Comparison of ENCODE assay signal across 8 mouse cellular contexts in the genomic region with DNA sequence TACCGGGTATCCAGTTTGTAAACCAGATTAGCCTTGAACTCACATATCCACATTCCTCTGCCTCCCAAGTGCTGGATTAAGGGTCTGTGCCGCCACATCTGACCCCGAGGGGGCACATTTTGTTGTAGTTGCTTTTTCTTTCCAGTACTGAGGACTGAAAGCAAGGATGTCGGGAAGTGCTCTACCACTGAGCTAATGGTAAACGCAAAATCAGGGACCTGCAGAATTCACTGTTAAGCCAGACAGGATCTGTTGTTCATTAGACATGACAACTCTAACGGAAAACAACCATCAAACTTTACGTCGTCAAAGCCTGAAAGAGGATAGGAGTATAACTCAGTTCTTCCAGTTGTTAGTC. TPM values are rescaled to one million over a fixed set of nuclear protein-coding genes. Genes with fewer than 3 reads are reported as not detected.
A peak's percentile ranks its signal among the peaks of the same experiment; 100 is the strongest.
DNase-seq lines count a peak whose midpoint lies in the region; ATAC-seq and TF ChIP-seq lines count a peak whose summit lies in the region.

No protein-coding gene starts in this region.

- TF ChIP-seq CTCF in layer of hippocampus, adult 2 months (conservative IDR thresholded peaks at IDR 0.05): no peak; the same call in none of the 2 replicates

- peak overlapping the region; percentile 94 for H3K27ac ChIP-seq in layer of hippocampus, adult 2 months
- H3K27ac ChIP-seq in macrophage: peak overlapping the region; percentile 75

- WGBS in macrophage (ENCODE audit: missing documents): 2% methylated on average over 8 of the region's 8 CpGs

- peaks cover 19% of the 10 kb centered on the region for H3K36me3 ChIP-seq in macrophage (ENCODE audit: inconsistent target)

- H3K4me3 ChIP-seq in layer of hippocampus, adult 2 months: peak overlapping the region; percentile 86
- peak overlapping the region; percentile 49 for H3K4me3 ChIP-seq in macrophage (ENCODE audit: inconsistent target)

- intact Hi-C loops in left cerebral cortex, postnatal 25 days (cut with DNase I): no loop called here

- peaks cover 44% of the 10 kb centered on the region for H3K79me2 ChIP-seq in macrophage (ENCODE audit: inconsistent target)

- no peak for DNase-seq in layer of hippocampus, adult 2 months (ENCODE audit: low spot score in 2 of 2)
- no peak for DNase-seq in layer of hippocampus, adult 8-10 months (ENCODE audit: low spot score in 2 of 2)
- DNase-seq in ovary, postnatal 14 days (ENCODE audit: low spot score): no peak
- DNase-seq in left cerebral cortex, postnatal 25 days (ENCODE audit: low spot score in 2 of 2): no peak
- DNase-seq in layer of hippocampus, postnatal 36 days: no peak

- peak; percentile 37 for ATAC-seq in common myeloid progenitor, adult 5-6 weeks (replicated peaks; ENCODE audit: low read depth, poor library complexity, severe bottlenecking)
- peak; percentile 8 to 18; a peak in 3 of 4 replicates for ATAC-seq in hematopoietic stem cell, adult 5-6 weeks (replicated peaks in 1 of 2; ENCODE audit: insufficient read depth in 1 of 2, low FRiP score in 2 of 2, low TSS enrichment in 1 of 2, low read depth in 1 of 2, poor library complexity in 2 of 2, severe bottlenecking in 2 of 2)

RNA-seq across cellular contexts. Expression of a gene that starts 0.4 kb away (rescaled TPM):
- 100 to 1,000 TPM; 114 to 129 TPM for total RNA-seq in layer of hippocampus, adult 2 months (2021)
- 100 to 1,000 TPM; 115 to 131 (median 120) TPM for total RNA-seq in layer of hippocampus, adult 8-10 months (2022)
- 139 and 181 TPM in 2 replicates for total RNA-seq in common myeloid progenitor, adult 5-6 weeks (2017)
- 138 and 140 TPM in 2 replicates for total RNA-seq in hematopoietic stem cell, adult 5-6 weeks (2017)
- 100 to 1,000 TPM in 21 of 26 experiments, 10 to 100 TPM in 5; 54.6 to 183 (median 126) TPM for total RNA-seq in macrophage (2018; cell fraction: chromatin; rRNA removed)
- total RNA-seq in macrophage (2018; cell fraction: cytosol; rRNA removed): 100 to 1,000 TPM in 9 of 26 experiments, 10 to 100 TPM in 17; 79.1 to 113 (median 93.9) TPM
- total RNA-seq in macrophage (2018; cell fraction: nucleus; rRNA removed): 100 to 1,000 TPM in 12 of 26 experiments, 10 to 100 TPM in 14; 51.8 to 170 (median 97.6) TPM
- polyA plus RNA-seq in macrophage (2018): 83.8 to 94.4 TPM (median 87.4 TPM) in 3 replicates
- total RNA-seq in left cerebral cortex, postnatal 25 days (2021): 100 to 1,000 TPM; 114 to 123 TPM
- total RNA-seq in layer of hippocampus, postnatal 36 days (2021): 100 to 1,000 TPM; 120 to 137 TPM

RNA-seq across cellular contexts. Expression of a gene that starts 39.1 kb away (rescaled TPM):
- 100 to 1,000 TPM; 184 to 200 TPM for total RNA-seq in layer of hippocampus, adult 2 months (2021)
- total RNA-seq in layer of hippocampus, adult 8-10 months (2022): 100 to 1,000 TPM; 162 to 176 (median 166) TPM
- total RNA-seq in common myeloid progenitor, adult 5-6 weeks (2017): not detected in 2 replicates
- total RNA-seq in hematopoietic stem cell, adult 5-6 weeks (2017): not detected in 2 replicates
- total RNA-seq in macrophage (2018; cell fraction: chromatin; rRNA removed): not detected
- not detected for total RNA-seq in macrophage (2018; cell fraction: cytosol; rRNA removed)
- total RNA-seq in macrophage (2018; cell fraction: nucleus; rRNA removed): not detected
- polyA plus RNA-seq in macrophage (2018): not detected in 3 replicates
- 100 to 1,000 TPM; 274 to 275 TPM for total RNA-seq in left cerebral cortex, postnatal 25 days (2021)
- total RNA-seq in layer of hippocampus, postnatal 36 days (2021): 100 to 1,000 TPM; 195 to 200 TPM

RNA-seq across cellular contexts. Expression of a gene that starts 58.0 kb away (rescaled TPM):
- 10 to 100 TPM; 38.1 to 39.5 TPM for total RNA-seq in layer of hippocampus, adult 2 months (2021)
- total RNA-seq in layer of hippocampus, adult 8-10 months (2022): 10 to 100 TPM; 32.5 to 45.7 (median 34.0) TPM
- 26.1 and 35.8 TPM in 2 replicates for total RNA-seq in common myeloid progenitor, adult 5-6 weeks (2017)
- 25.1 and 37.2 TPM in 2 replicates for total RNA-seq in hematopoietic stem cell, adult 5-6 weeks (2017)
- total RNA-seq in macrophage (2018; cell fraction: chromatin; rRNA removed): 10 to 100 TPM in 14 of 26 experiments, 1 to 10 TPM in 11, under 1 TPM in 1; 0.82 to 24.8 (median 12.2) TPM
- 10 to 100 TPM in 22 of 26 experiments, 1 to 10 TPM in 4; 5.5 to 18.9 (median 14.1) TPM for total RNA-seq in macrophage (2018; cell fraction: cytosol; rRNA removed)
- total RNA-seq in macrophage (2018; cell fraction: nucleus; rRNA removed): 10 to 100 TPM in 17 of 26 experiments, 1 to 10 TPM in 9; 3.5 to 23.2 (median 13.0) TPM
- 11.7 to 17.7 TPM (median 14.4 TPM) in 3 replicates for polyA plus RNA-seq in macrophage (2018)
- total RNA-seq in left cerebral cortex, postnatal 25 days (2021): 10 to 100 TPM; 40.1 to 43.1 TPM
- total RNA-seq in layer of hippocampus, postnatal 36 days (2021): 10 to 100 TPM; 34.0 to 44.0 TPM

RNA-seq across cellular contexts. Expression of a gene that starts 58.1 kb away (rescaled TPM):
- total RNA-seq in layer of hippocampus, adult 2 months (2021): 100 to 1,000 TPM; 224 to 255 TPM
- total RNA-seq in layer of hippocampus, adult 8-10 months (2022): 100 to 1,000 TPM; 234 to 266 (median 248) TPM
- 77.5 and 102 TPM in 2 replicates for total RNA-seq in common myeloid progenitor, adult 5-6 weeks (2017)
- total RNA-seq in hematopoietic stem cell, adult 5-6 weeks (2017): 62.2 and 92.6 TPM in 2 replicates
- total RNA-seq in macrophage (2018; cell fraction: chromatin; rRNA removed): 10 to 100 TPM in 25 of 26 experiments, 1 to 10 TPM in 1; 9.7 to 88.8 (median 48.3) TPM
- 100 to 1,000 TPM in 12 of 26 experiments, 10 to 100 TPM in 14; 68.1 to 131 (median 98.3) TPM for total RNA-seq in macrophage (2018; cell fraction: cytosol; rRNA removed)
- 10 to 100 TPM; 19.6 to 91.0 (median 53.1) TPM for total RNA-seq in macrophage (2018; cell fraction: nucleus; rRNA removed)
- polyA plus RNA-seq in macrophage (2018): 67.4 to 116 TPM (median 113 TPM) in 3 replicates
- total RNA-seq in left cerebral cortex, postnatal 25 days (2021): 100 to 1,000 TPM; 234 to 246 TPM
- total RNA-seq in layer of hippocampus, postnatal 36 days (2021): 100 to 1,000 TPM; 228 to 253 TPM

Comparison
In these comparisons a context has a peak if more than half of its experiments do, and no peak if none do; other contexts are left out.
1. RNA of a gene that starts 39.1 kb away (total RNA-seq): 274 to 275 TPM in left cerebral cortex, postnatal 25 days, 195 to 200 TPM in layer of hippocampus, postnatal 36 days, 184 to 200 TPM in layer of hippocampus, adult 2 months and 162 to 176 TPM in layer of hippocampus, adult 8-10 months; not detected in common myeloid progenitor, adult 5-6 weeks and not detected in hematopoietic stem cell, adult 5-6 weeks; every median in the first group is over 100 times any median in the second.